Mouse (Mus musculus) MEL (cell line): ENCODE results near the gene Dpf2.

ENCODE experiments used
- CTCF ChIP-seq, 3 experiments: IDR thresholded peaks in 2 of 3; conservative IDR thresholded peaks in 1 of 3; 2 replicates each; pipeline ENCODE4 v1.5.1; 2011 to 2012; ENCODE audit warnings: low read length in 3 of 3, low read depth in 2 of 3, mild to moderate bottlenecking in 2 of 3, improper control_type of control experiment in 1 of 3, inconsistent platforms in 1 of 3, mixed read lengths in 1 of 3, moderate library complexity in 1 of 3; ENCODE audit not compliant: control insufficient read depth in 1 of 3, insufficient read depth in 1 of 3, poor library complexity in 1 of 3, severe bottlenecking in 1 of 3
- E2F4 ChIP-seq: IDR thresholded peaks from 2 replicates; pipeline ENCODE4 v1.6.1; 2011; ENCODE audit warnings: low read depth, low read length, improper control_type of control experiment, borderline replicate concordance
- HCFC1 ChIP-seq: IDR thresholded peaks from 2 replicates; pipeline ENCODE4 v1.6.1; 2012; ENCODE audit warnings: low read depth, mild to moderate bottlenecking, inconsistent platforms, low read length, improper control_type of control experiment, moderate library complexity
- POLR2A ChIP-seq, 2 experiments: IDR thresholded peaks; 2 replicates each; pipeline ENCODE4 v1.6.1; 2011 to 2012; ENCODE audit warnings: low read length in 2 of 2, mild to moderate bottlenecking in 2 of 2, control low read depth in 1 of 2, improper control_type of control experiment in 1 of 2, low read depth in 1 of 2, moderate library complexity in 1 of 2; ENCODE audit not compliant: control insufficient read depth in 1 of 2, insufficient read depth in 1 of 2, poor library complexity in 1 of 2
- RCOR1 ChIP-seq: IDR thresholded peaks from 2 replicates; pipeline ENCODE4 v1.6.1; 2012; ENCODE audit warnings: low read depth, mild to moderate bottlenecking, inconsistent platforms, low read length, improper control_type of control experiment
- SMC3 ChIP-seq: IDR thresholded peaks from 2 replicates; pipeline ENCODE4 v1.6.1; 2011; ENCODE audit warnings: low read depth, low read length, improper control_type of control experiment
- ZNF384 ChIP-seq: IDR thresholded peaks from 2 replicates; pipeline ENCODE4 v1.6.1; 2012; ENCODE audit warnings: low read depth, mild to moderate bottlenecking, inconsistent platforms, low read length, improper control_type of control experiment

- TF ChIP-seq SMC3 (no peak), RCOR1 (no peak), ZNF384 (no peak), CTCF (IDR thresholded peaks at IDR 0.05 in 2 of 3, conservative IDR thresholded peaks at IDR 0.05 in 1 of 3; ENCODE audit: control insufficient read depth in 1 of 3, insufficient read depth in 1 of 3, low read depth in 2 of 3, low read length in 3 of 3, poor library complexity in 1 of 3, severe bottlenecking in 1 of 3) (no peak), E2F4 (no peak), HCFC1 (no peak), POLR2A (IDR thresholded peaks at IDR 0.05; ENCODE audit: control insufficient read depth in 1 of 2, insufficient read depth in 1 of 2, low read depth in 1 of 2, low read length in 2 of 2, poor library complexity in 1 of 2) (no peak)
Measured at GRCm38 (mm10) chr19:5952071-5952691, 39.4 kb upstream of the Dpf2 start.
